Mouse (Mus musculus) frontal cortex, postnatal 36 days (tissue): ENCODE data around the gene Tle4.

ENCODE experiments used
- DNase-seq, 2 experiments: peaks; one replicate each; pipeline ENCODE4 v3.0.0; 2022; ENCODE audit warnings: low spot score in 2 of 2

The Tle4 gene

GRCm38 (mm10) chr19:14463281-14464079 is 134.4 kb downstream of the Tle4 start:
- DNase-seq: peak in 1 of 2 experiments; percentile 25

GRCm38 (mm10) chr19:14453486-14453885 is 144.4 kb downstream of the Tle4 start:
- no peak for DNase-seq

DNA sequence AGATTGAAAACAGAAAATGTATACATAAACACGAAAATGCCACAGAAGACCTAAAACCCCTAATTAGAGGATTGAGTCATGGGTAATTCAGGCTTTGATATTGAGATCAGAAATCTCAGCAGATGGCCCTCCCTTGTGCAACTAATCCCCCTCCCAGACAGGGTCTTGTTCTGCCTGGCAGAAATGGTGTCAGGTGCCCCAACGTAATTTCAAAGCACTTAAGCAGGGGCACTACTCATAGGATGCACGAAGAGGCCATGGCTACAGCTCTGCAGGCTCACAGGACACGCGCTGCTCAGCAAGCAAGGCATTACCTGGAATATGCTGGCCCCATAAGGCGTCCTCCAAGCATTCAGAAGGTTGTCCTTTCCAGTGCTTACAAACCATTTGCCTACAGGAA is 146.5 kb downstream of the Tle4 start:
- no peak for DNase-seq

DNA sequence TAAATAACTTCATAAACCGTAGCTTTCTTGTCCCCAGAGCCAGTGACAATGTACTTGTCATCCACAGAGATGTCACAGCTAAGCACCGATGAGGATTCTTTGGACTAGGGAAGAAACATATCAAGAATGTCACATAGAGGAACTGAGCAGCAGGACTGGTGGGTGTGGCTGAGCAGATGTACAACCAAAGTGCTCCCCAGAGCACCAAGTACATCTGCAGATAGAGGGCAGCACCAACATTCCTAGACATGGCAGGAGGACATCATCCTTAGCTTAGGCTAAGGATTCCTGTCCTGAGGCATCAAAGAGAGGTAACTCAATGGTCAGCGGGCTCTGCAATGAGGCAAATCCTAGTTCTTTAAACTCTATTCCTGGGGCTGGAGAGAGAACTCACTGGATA is 148.1 kb downstream of the Tle4 start:
- no peak for DNase-seq

DNA sequence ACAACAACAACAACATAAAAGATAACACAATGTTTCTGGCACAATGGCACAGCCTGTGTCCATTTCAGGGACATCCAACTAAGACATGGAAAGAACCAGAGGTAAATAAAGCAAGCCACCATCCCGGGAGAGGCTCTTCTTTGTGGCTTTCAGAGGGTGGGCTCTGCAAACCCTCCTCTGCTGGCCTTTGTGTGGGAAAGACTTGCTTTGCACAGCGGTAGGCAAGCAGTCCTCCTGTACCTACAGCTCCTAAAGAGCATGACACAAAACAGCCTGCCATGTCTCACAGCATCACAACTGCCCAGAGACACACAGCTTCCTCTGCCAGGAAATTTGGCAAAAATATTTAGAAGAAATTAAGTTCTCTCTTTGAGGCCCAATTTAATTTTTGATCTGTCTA is 149.3 kb downstream of the Tle4 start:
- DNase-seq: no peak

DNA sequence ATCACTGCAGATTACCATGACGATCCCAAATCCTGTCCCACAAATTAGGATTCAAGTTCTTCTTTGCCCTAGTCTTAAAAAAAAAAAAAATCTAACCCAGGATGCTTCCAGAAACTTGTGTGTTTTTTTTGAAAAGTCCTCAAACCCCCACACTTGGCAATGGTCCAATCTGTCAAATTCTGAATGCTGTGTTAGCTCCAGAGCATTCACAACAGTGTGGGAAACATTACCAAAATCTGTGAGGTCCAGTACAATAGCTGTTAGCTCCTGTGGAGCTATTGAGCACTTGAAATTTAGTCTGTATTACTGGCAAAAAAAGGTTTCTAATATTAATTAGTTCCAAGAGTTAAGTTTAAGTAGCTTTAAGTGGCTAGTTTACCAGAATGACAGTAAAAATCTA is 150.4 kb downstream of the Tle4 start:
- DNase-seq: no peak

- DNase-seq: no peak
Observed at GRCm38 (mm10) chr19:14441861-14442260, 156.0 kb downstream of the Tle4 start.

DNA sequence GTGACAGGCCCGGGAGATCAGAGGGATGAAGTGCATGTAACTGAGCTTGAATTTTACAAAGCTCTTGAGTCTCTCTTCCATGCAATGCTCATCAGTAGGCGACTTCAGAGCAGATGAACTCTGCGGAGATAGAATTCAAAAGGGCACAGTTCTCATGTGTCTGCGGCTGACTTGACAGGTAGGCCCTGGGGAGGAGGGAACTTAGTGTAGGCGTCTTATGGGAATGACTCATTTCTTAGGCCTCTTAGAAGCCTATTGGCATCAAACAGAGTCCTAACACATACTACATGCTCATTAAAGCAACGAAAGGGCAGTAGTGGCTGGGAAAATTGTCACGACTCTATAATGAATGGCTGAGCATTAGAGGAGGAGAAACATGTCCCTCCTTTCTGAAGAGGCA is 160.6 kb downstream of the Tle4 start:
- DNase-seq: no peak

DNA sequence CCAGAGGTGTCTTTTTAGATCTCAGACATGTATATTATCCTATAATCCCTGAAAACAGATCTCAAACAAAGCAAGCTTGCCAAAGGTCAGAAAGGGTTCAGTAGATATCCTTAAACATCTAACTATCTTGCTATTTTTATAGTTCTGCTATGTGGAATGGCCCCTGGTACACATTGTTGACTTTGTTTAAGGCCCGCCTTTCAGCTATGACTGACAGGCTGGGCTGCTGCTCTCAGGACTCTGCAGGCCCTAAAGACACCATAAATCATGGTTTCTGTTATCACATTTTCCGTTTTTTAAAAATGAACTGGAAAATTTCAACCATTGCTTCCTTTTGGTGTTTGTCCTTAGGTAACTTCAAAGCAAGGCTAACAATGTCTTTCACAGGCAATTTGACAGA is 161.3 kb downstream of the Tle4 start:
- no peak for DNase-seq

DNA sequence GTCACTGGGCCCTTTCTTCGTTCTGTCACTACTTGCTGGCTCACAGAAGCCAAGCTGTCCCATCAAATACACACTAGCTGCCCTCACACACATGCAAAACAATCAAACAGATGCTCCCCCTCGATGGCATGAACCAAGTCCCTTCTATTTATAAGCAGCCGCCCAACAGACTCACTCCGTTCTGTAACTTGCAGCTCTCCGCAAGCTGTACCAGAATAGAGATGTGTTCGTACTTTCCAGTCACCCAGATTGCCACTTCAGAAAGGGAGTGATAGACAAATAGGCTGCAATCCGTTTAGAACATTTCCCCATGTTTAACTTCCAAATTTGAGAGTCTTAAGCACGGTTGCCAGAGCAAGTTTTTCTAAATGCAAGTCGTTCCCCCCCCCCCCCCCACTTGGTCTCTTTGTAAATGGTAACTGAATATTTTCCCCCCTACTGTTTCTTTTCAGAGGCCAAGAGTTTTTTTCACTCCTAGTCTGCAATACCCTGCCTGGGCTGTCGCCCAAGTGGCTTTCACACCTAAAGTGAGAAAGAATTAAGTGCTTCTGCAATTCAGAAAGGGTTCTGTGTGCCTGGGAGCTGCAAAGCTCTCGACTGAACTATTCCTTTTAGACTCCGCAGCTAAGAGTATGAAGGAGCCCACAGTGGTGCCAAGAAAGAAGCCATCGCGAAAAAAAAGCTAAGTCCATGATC is 162.0 kb downstream of the Tle4 start:
- peak; percentile 44 to 69 for DNase-seq

GRCm38 (mm10) chr19:14433900-14434299 is 164.0 kb downstream of the Tle4 start:
- no peak for DNase-seq

GRCm38 (mm10) chr19:14432436-14432835 is 165.4 kb downstream of the Tle4 start:
- DNase-seq: no peak

DNA sequence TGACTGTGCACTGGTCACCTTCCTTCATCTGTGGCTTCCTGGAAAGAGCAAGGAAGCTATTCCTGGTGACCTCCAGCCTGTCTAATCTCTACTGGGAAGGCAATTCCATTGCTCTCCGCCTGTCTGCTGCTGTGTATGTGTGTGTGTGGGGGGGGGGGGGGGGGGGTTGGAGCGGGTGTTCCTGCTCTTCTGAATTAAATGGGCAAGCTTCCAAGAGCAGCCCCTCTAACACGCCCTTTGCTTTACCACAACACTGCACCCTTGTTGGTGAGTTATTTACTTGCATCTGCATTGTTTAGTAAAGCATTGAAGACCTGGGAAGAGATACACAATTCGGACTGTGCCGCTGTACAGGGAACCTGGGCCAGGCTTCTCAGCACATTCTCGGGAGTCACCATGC is 170.9 kb downstream of the Tle4 start:
- no peak for DNase-seq

- no peak for DNase-seq
Observed at GRCm38 (mm10) chr19:14426244-14426868, 171.5 kb downstream of the Tle4 start.

GRCm38 (mm10) chr19:14425122-14425521 is 172.7 kb downstream of the Tle4 start:
- no peak for DNase-seq

DNA sequence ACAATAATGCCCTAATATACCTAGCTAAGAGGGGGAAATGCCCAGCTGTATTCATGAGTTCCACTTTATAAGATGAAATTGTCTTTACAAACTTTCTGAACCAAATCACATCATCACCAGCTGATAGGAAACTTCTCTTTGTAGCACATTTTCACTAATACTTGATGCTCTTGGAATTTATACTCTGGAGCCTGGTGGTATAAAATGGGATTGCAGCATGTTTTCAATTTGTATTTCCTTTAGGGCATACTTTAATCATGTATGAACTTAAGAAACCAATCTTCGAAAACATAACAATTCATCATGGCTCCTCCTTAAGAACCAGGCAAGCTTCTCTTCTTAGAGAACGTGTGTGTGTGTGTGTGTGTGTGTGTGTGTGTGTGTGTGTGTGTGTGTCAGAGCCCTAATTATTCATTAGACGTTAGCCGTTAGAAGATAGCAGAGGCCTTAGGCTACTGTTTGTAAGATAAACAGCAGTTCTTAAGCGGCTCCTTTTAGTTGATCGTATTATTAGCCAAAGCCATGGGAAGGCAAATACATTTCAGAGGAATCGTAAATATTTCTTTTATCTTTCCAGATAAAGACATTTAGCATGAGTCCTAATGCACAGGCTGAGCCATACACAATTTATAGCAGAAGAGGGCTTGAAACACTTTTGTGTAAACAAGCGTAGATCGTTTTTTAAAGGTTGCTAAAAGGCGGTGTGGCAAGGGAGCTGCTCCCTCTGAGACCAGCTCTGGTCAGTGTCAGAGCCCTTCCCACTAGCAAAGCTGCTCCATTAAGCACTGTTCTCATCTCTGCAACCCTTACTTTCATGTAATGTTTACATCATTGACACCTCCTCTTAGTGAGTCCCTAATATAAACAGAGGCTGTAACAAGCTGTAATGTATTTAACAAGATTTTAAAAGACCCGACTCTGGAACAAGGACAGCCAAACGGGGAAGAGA is 173.6 kb downstream of the Tle4 start:
- DNase-seq: no peak

DNA sequence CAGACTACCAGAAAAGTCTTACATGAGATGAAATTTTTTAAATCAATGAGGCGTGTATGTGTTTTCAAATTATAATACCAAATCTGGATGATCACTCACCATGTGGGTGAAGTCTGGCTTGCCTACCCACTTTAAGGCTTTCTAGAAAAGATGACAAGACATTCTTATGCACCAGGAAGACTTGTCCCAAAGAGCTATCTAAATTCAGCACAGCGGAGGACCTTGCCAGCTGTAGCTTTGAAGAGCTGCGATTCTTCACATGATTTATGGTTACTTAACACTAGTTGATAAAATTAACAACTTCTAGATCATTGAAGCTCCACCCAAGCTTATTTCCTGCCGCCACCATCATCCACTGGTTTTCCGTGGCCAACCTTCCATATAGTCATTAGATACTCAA is 176.2 kb downstream of the Tle4 start:
- DNase-seq: peak; percentile 19 to 59

DNA sequence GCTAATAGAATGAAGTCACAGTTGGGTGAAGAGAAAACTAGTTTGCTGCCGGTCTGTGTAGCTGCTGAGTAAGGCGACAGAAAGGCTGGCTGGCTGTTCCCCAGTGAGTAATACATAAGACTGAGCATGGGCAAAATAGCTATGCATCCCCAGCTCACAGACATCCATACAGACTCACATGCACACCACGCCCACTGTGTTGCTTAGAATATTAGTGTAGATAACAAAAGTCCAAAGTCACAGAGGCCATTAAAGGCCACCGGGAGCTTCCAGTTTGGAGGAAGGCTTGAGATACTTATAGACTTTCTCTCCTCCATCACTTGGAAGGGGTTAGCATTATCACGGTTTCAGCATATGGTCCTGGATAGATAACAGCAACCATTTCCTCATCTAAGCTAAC is 178.0 kb downstream of the Tle4 start:
- no peak for DNase-seq

DNA sequence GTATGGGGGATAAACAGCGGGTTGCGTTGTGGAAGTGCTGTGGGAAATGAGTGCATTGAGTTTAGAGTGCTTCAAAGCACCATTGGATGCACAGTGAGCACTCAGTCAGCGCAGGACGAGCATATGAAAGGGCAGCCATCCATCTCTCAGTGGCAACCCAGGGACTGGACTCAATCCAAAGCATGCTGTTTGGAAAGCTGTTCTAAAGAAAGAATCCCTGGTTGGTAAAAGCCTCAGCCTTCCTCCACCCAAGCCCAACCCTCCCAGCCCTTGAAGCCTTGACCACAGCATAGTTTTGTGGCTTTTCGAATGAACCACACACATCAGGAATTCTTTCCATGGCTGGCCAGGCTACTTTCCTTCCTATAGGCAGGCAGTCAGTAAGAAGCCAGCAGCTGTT is 181.0 kb downstream of the Tle4 start:
- no peak for DNase-seq

DNA sequence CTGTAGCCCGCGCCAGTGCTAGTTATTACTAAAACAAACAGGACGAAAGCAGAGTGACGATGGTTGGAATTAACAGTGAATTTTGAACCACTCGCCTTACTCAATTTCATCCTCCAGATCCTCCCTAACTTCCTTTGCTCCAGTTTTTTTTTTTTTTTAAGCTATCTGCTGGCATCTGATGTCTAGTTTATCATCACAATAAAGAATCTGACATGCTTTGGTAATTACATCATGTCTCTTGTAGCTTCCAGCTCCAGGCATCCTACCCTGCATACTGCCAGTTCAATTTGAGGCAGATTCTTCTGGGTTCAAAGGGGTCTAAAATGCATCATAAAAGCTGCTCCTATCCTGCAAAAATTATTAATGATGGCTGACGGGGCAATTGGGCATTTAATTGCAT is 181.9 kb downstream of the Tle4 start:
- DNase-seq: no peak

- DNase-seq: no peak
Observed at GRCm38 (mm10) chr19:14414957-14415356, 182.9 kb downstream of the Tle4 start.

DNA sequence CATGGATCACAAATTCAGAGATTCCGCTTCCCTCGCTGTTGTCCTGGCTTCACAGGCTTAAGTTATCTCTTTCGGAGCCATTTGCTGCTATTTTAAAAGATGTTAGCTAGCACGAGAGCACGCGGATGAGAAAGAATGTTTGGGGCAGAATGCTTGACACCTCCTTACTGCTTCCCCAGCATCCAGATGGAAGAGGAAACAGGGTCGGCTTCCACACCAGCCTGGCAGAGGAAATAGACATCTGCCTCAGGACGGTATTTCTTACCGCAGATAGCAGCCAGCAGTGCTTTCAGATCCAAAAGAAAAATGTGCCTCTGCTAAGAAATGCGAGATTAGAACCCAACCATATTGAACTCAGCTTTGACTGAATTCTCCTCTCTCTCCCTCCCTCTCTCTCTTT is 191.2 kb downstream of the Tle4 start:
- DNase-seq: peak; percentile 37 to 70
